Mouse (Mus musculus): ENCODE results near the gene Clasp1.

- TF ChIP-seq CTCF (conservative IDR thresholded peaks at IDR 0.05; ENCODE audit: insufficient read depth, insufficient read length, low read depth, low read length) (no peak), POLR2A (IDR thresholded peaks at IDR 0.05; ENCODE audit: low read depth, low read length) (no peak)
Measured at GRCm38 (mm10) chr1:118625921-118626320, 237.1 kb downstream of the Clasp1 start.
